Mouse (Mus musculus): ENCODE measurements around the gene Sync. TPM values are rescaled to one million over a fixed set of nuclear protein-coding genes. Genes with fewer than 3 reads are reported as not detected.

Gene Sync
- polyA plus RNA-seq, 1 experiment, result 15.0 TPM

DNA sequence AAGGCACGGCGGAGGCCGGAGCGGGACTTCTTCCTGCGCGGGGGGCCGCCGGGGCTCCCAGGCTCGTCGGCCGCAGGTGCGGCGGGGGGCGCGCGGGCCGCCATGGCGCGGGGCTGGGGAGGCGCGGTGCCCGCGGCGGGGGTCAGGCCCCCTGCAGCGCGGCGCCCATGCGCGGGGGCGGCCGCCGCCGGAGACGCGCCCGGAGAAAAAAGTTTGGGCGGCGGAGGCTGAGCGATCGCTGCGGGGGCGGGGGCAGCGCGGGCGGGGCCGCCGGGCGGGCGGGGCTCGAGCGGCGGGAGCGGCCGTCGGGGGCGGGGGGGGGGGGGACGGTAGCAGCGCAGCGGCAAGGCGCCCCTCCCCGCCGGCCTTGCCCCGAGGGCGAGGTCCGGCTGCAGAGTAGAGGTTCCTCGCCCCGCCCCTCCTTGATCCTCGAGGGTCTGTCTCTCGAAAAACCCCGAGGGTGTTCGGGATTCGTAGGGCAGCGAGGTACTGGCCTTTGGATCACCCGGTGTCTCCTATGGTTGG, 39.1 kb upstream of the Sync start:
- peak overlapping the region; percentile 76 for H3K4me3 ChIP-seq (ENCODE audit: insufficient read depth, poor library complexity, severe bottlenecking)
- H3K79me2 ChIP-seq (ENCODE audit: control insufficient read depth, insufficient read depth), result peaks cover 55% of the 10 kb centered on the region
- TF ChIP-seq MYOD1 (IDR thresholded peaks at IDR 0.05; ENCODE audit: control insufficient read depth, insufficient read length, low read depth), result no peak
- TF ChIP-seq FOSL1 (IDR thresholded peaks at IDR 0.05; ENCODE audit: insufficient read depth, low read length, poor library complexity, severe bottlenecking), result no peak
- TF ChIP-seq CEBPB (IDR thresholded peaks at IDR 0.05; ENCODE audit: low read depth), result no peak
- no peak for TF ChIP-seq USF1 (IDR thresholded peaks at IDR 0.05; ENCODE audit: low read depth)
- TF ChIP-seq MYOG (IDR thresholded peaks at IDR 0.05; ENCODE audit: control insufficient read depth, extremely low read depth, insufficient read length), result no peak
- no peak for TF ChIP-seq MAX (IDR thresholded peaks at IDR 0.05)
- no peak for TF ChIP-seq CTCF (IDR thresholded peaks at IDR 0.05; ENCODE audit: control insufficient read depth, insufficient read depth, insufficient read length)
- H3ac ChIP-seq (ENCODE audit: control insufficient read depth, insufficient read length, low read depth), result peak overlapping the region; percentile 87
- peaks cover 41% of the 10 kb centered on the region for H3K79me3 ChIP-seq (ENCODE audit: low read depth)
- no peaks in the 10 kb centered on the region for H3K27me3 ChIP-seq (ENCODE audit: control insufficient read depth, insufficient read depth, insufficient read length)
- H3K36me3 ChIP-seq (ENCODE audit: control insufficient read depth, insufficient read depth), result no peaks in the 10 kb centered on the region

DNA sequence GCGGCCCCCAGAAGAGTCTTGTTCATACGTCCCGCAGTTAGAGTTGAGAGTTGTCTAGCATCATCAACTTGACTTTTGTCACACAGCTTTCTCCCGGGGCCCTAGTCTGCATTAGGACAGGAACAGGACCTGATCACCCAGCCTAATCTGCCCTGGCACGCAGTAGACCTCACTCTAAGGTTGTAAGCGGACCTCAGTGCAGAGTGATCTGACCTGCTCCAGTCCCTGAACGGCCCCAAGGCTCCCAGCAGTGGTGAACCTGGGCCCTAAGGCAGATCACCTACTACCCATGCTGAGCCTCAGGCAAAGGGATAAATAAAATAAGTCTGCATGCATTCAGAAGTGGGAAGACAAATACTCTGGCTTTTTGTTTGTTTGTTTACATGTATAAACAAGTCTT, 38.1 kb upstream of the Sync start:
- no peak overlapping the region for H3K4me3 ChIP-seq (ENCODE audit: insufficient read depth, poor library complexity, severe bottlenecking)
- no peak for TF ChIP-seq MYOD1 (IDR thresholded peaks at IDR 0.05; ENCODE audit: control insufficient read depth, insufficient read length, low read depth)
- TF ChIP-seq FOSL1 (IDR thresholded peaks at IDR 0.05; ENCODE audit: insufficient read depth, low read length, poor library complexity, severe bottlenecking), result no peak
- no peak for TF ChIP-seq USF1 (IDR thresholded peaks at IDR 0.05; ENCODE audit: low read depth)
- no peak for TF ChIP-seq CTCF (IDR thresholded peaks at IDR 0.05; ENCODE audit: control insufficient read depth, insufficient read depth, insufficient read length)
- TF ChIP-seq MAX (IDR thresholded peaks at IDR 0.05), result no peak
- no peak for TF ChIP-seq MYOG (IDR thresholded peaks at IDR 0.05; ENCODE audit: control insufficient read depth, extremely low read depth, insufficient read length)
- no peak for TF ChIP-seq CEBPB (IDR thresholded peaks at IDR 0.05; ENCODE audit: low read depth)
- H3K79me2 ChIP-seq (ENCODE audit: control insufficient read depth, insufficient read depth), result peaks cover 45% of the 10 kb centered on the region
- H3K27me3 ChIP-seq (ENCODE audit: control insufficient read depth, insufficient read depth, insufficient read length), result no peaks in the 10 kb centered on the region
- no peaks in the 10 kb centered on the region for H3K36me3 ChIP-seq (ENCODE audit: control insufficient read depth, insufficient read depth)
- no peak overlapping the region for H3ac ChIP-seq (ENCODE audit: control insufficient read depth, insufficient read length, low read depth)
- peaks cover 32% of the 10 kb centered on the region for H3K79me3 ChIP-seq (ENCODE audit: low read depth)

DNA sequence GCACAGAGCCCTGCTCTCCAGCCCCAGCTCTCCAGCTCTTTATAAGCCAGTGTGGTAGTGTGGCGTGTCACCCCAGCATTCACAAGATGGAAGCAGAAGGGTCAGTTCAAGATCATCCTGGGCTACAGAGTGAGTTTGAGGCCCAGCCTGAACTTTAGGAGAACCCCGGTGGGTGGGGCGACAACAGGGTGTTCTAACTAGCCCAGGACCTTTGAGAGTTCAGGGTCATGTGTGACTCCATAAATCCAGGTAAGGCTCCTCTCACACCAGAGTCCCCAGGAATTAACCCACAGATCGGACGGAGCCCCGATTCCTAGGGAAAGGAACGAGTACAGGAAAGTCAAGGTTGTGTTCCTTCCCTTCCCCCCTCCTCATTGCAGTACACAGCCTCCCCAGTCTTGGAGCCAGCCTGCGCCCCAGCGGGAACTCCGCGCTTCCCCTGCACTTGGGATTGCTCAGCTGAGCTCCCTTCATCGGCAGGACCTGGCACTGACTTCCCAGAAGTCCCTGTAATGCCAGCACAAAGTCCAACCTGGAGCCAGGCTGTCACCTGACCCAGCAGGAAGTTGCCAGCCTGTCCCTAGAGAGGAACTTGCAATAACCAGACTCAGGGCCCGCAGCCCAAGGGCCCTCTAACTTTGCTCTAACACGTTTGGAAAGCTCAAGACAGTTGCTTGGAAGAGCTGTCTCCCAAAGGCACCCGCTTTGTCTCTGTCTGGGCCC, 36.5 kb upstream of the Sync start:
- Histone ChIP-seq H3K79me2 (ENCODE audit: control insufficient read depth, insufficient read depth) (peaks cover 29% of the 10 kb centered on the region), H3K27me3 (ENCODE audit: control insufficient read depth, insufficient read depth, insufficient read length) (no peaks in the 10 kb centered on the region), H3K79me3 (ENCODE audit: low read depth) (peaks cover 19% of the 10 kb centered on the region), H3K4me3 (ENCODE audit: insufficient read depth, poor library complexity, severe bottlenecking) (no peak overlapping the region), H3K36me3 (ENCODE audit: control insufficient read depth, insufficient read depth) (no peaks in the 10 kb centered on the region), H3ac (ENCODE audit: control insufficient read depth, insufficient read length, low read depth) (no peak overlapping the region)
- TF ChIP-seq CTCF (IDR thresholded peaks at IDR 0.05; ENCODE audit: control insufficient read depth, insufficient read depth, insufficient read length), result no peak
- no peak for TF ChIP-seq MYOG (IDR thresholded peaks at IDR 0.05; ENCODE audit: control insufficient read depth, extremely low read depth, insufficient read length)

DNA sequence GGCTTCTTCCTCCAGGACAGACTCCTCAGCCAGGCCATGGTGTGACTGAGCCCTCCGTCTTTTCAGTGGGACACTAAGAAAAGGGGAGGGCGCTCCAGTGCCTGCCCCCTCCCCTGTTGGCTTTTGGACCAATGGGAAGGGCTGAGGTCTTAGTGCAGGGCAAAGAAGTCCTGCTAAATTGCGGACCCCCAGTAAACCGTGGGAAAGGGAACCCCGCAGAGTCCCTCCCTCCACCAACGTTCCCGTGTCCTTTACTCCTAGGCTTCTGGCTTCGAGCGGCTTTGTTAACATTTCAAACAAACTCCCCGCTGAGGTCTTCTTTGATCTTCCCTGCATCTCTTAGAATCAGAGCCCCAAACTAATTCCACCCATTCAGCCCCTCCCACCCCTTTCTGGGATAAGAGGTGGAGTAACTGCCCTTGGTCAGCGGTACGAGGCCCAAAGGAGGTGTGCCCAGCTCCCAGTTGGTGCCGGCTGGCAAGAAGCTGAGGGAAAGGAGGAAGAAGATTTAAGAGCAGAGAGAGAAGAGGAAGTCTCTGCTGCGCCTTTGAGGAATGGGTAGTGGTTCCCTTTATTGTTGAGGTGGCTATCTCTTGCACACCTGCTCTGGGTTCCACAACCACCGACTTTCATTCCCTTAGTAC, 35.8 kb upstream of the Sync start:
- H3K79me2 ChIP-seq (ENCODE audit: control insufficient read depth, insufficient read depth), result peaks cover 22% of the 10 kb centered on the region
- no peak for TF ChIP-seq CTCF (IDR thresholded peaks at IDR 0.05; ENCODE audit: control insufficient read depth, insufficient read depth, insufficient read length)
- peaks cover 13% of the 10 kb centered on the region for H3K79me3 ChIP-seq (ENCODE audit: low read depth)
- no peaks in the 10 kb centered on the region for H3K27me3 ChIP-seq (ENCODE audit: control insufficient read depth, insufficient read depth, insufficient read length)
- H3K36me3 ChIP-seq (ENCODE audit: control insufficient read depth, insufficient read depth), result no peaks in the 10 kb centered on the region
- no peak overlapping the region for H3K4me3 ChIP-seq (ENCODE audit: insufficient read depth, poor library complexity, severe bottlenecking)
- H3ac ChIP-seq (ENCODE audit: control insufficient read depth, insufficient read length, low read depth), result no peak overlapping the region

DNA sequence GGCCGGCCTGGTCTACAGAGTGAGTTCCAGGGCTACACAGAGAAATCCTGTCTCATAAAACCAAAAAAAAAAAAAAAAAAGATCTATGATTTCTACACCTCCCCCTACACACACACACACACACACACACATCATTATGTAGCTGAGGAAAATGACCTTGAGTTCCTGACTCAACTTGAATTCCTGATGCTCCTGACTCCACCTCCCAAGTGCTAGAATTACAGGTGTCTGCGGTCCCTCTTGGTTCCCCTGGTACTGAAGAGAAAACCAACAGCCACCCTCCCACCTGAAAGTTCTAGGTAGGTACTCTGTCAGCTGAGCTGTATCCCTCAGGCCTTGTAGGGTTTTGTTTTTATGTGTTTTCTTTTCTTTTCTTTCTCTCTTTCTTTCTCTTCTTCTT, 34.9 kb upstream of the Sync start:
- Histone ChIP-seq H3K4me3 (ENCODE audit: insufficient read depth, poor library complexity, severe bottlenecking) (no peak overlapping the region), H3ac (ENCODE audit: control insufficient read depth, insufficient read length, low read depth) (no peak overlapping the region), H3K79me3 (ENCODE audit: low read depth) (peaks cover 6% of the 10 kb centered on the region), H3K36me3 (ENCODE audit: control insufficient read depth, insufficient read depth) (no peaks in the 10 kb centered on the region), H3K79me2 (ENCODE audit: control insufficient read depth, insufficient read depth) (peaks cover 18% of the 10 kb centered on the region), H3K27me3 (ENCODE audit: control insufficient read depth, insufficient read depth, insufficient read length) (no peaks in the 10 kb centered on the region)
- TF ChIP-seq CEBPB (IDR thresholded peaks at IDR 0.05; ENCODE audit: low read depth) (no peak), CTCF (IDR thresholded peaks at IDR 0.05; ENCODE audit: control insufficient read depth, insufficient read depth, insufficient read length) (no peak), USF1 (IDR thresholded peaks at IDR 0.05; ENCODE audit: low read depth) (no peak), MAX (IDR thresholded peaks at IDR 0.05) (no peak), MYOD1 (IDR thresholded peaks at IDR 0.05; ENCODE audit: control insufficient read depth, insufficient read length, low read depth) (no peak), FOSL1 (IDR thresholded peaks at IDR 0.05; ENCODE audit: insufficient read depth, low read length, poor library complexity, severe bottlenecking) (no peak), MYOG (IDR thresholded peaks at IDR 0.05; ENCODE audit: control insufficient read depth, extremely low read depth, insufficient read length) (no peak)

DNA sequence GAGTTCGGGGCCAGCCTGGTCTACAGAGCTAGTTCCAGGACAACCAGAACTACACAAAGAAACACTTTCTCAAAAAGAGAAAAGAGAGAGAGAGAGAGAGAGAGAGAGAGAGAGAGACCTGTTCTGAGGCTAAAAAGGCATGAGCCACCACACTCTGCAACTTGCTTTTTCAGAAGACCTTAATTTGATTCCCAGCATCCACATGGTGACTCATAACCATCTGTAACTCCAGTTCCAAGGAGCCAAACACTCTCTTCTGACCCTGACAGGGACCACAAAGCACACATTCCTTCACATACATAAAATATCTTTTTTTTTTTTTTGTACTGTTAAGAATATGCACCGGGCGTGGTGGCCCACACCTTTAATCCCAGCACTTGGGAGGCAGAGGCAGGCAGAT, 32.8 kb upstream of the Sync start:
- no peak for TF ChIP-seq CTCF (IDR thresholded peaks at IDR 0.05; ENCODE audit: control insufficient read depth, insufficient read depth, insufficient read length)
- peak; percentile 28 for TF ChIP-seq FOSL1 (IDR thresholded peaks at IDR 0.05; ENCODE audit: insufficient read depth, low read length, poor library complexity, severe bottlenecking)
- H3K36me3 ChIP-seq (ENCODE audit: control insufficient read depth, insufficient read depth), result no peaks in the 10 kb centered on the region

More for the DNA sequence above, 32.8 kb upstream of the Sync start:
- Histone ChIP-seq H3K27me3 (ENCODE audit: control insufficient read depth, insufficient read depth, insufficient read length) (no peaks in the 10 kb centered on the region), H3K4me3 (ENCODE audit: insufficient read depth, poor library complexity, severe bottlenecking) (no peak overlapping the region), H3K79me2 (ENCODE audit: control insufficient read depth, insufficient read depth) (peaks cover 9% of the 10 kb centered on the region), H3K79me3 (ENCODE audit: low read depth) (no peaks in the 10 kb centered on the region), H3ac (ENCODE audit: control insufficient read depth, insufficient read length, low read depth) (no peak overlapping the region)
